Comparison of ENCODE assay signal across 8 mouse cellular contexts in genomic region chr6:94700067-94700491, GRCm38 (mm10). TPM values are rescaled to one million over a fixed set of nuclear protein-coding genes. Genes with fewer than 3 reads are reported as not detected.
DNase-seq lines count a peak whose midpoint lies in the region; ATAC-seq and TF ChIP-seq lines count a peak whose summit lies in the region.

TSS of gene Lrig1 (minus strand) at chr6:94700158.

- ATAC-seq in frontal cortex, adult (ENCODE audit: low TSS enrichment) = peak; percentile 93
- ATAC-seq in hematopoietic stem cell, adult 5-6 weeks (replicated peaks in 1 of 2; ENCODE audit: insufficient read depth in 1 of 2, low FRiP score in 2 of 2, low TSS enrichment in 1 of 2, low read depth in 1 of 2, poor library complexity in 2 of 2, severe bottlenecking in 2 of 2) = peak; percentile 97 to 99
- peak; percentile 99 for ATAC-seq in lung, embryonic 14.5 days (ENCODE audit: insufficient read depth)
- peak; percentile 90 for ATAC-seq in neutrophil, adult 5-6 weeks (ENCODE audit: extremely low read depth, insufficient number of reproducible peaks, low FRiP score, poor library complexity, severe bottlenecking)

- H3K27ac ChIP-seq in lung, embryonic 14.5 days (ENCODE audit: low read depth) = peak within 1 kb of the TSS; percentile 85

- under 1% methylated on average over 38 of the region's 40 CpGs for WGBS in lung, embryonic 14.5 days

- peak within 1 kb of the TSS; percentile 93 for H3K4me2 ChIP-seq in lung, embryonic 14.5 days

- peak within 1 kb of the TSS; percentile 78 for H3K4me3 ChIP-seq in lung, embryonic 14.5 days (ENCODE audit: low read depth, low read length)

- DNase-seq in NIH3T3 (ENCODE audit: low read depth) = peak; percentile 100
- peak; percentile 99 for DNase-seq in cerebellum, adult 9-11 months
- DNase-seq in layer of hippocampus, adult 8-10 months (ENCODE audit: low spot score in 2 of 2) = peak; percentile 96
- peak; percentile 100 for DNase-seq in lung, embryonic 14.5 days
- peak; percentile 99 for DNase-seq in testis, postnatal 14 days (ENCODE audit: low spot score)

- H3K27me3 ChIP-seq in lung, embryonic 14.5 days (ENCODE audit: insufficient read depth, low read length) = peaks cover 5% of the 10 kb centered on the region; the same call in 1 of the 2 replicates

- peak within 1 kb of the TSS; percentile 86 for H3K9ac ChIP-seq in lung, embryonic 14.5 days

- no peaks in the 10 kb centered on the region for H3K9me3 ChIP-seq in lung, embryonic 14.5 days (ENCODE audit: low read depth, low read length)

- H3K36me3 ChIP-seq in lung, embryonic 14.5 days (ENCODE audit: insufficient read depth) = no peaks in the 10 kb centered on the region

- no peak for TF ChIP-seq CTCF in lung, embryonic 14.5 days (IDR thresholded peaks at IDR 0.05; ENCODE audit: low read depth)

- peaks cover 11% of the 10 kb centered on the region for H3K4me1 ChIP-seq in lung, embryonic 14.5 days (ENCODE audit: insufficient read depth)

RNA-seq across cellular contexts. Expression of gene Lrig1, which starts in this region (rescaled TPM):
- total RNA-seq in hematopoietic stem cell, adult 5-6 weeks (2017) = 0.38 and 5.6 TPM in 2 replicates
- total RNA-seq in layer of hippocampus, adult 8-10 months (2022) = 10 to 100 TPM; 25.4 to 44.9 (median 33.5) TPM
- polyA plus RNA-seq in lung, embryonic 14.5 days (2014; fragmentation: Nextera tagmentation; extraction: Ambion mirVana) = 11.5 and 13.5 TPM in 2 replicates
- total RNA-seq in neutrophil, adult 5-6 weeks (2017) = 1.9 and 2.0 TPM in 2 replicates

Comparison
In these comparisons a context has a peak if more than half of its experiments do, and no peak if none do; other contexts are left out.
1. Peak in every context shown above with its lines: DNase-seq, ATAC-seq, H3K4me3 ChIP-seq and H3K27ac ChIP-seq.